Mouse (Mus musculus) thymus, adult 2 months (tissue): ENCODE measurements around the gene Tcerg1l. TPM values are rescaled to one million over a fixed set of nuclear protein-coding genes. Genes with fewer than 3 reads are reported as not detected.

Experiments
- DNase-seq: peaks from one replicate; pipeline ENCODE4 v3.0.0; 2021
- H3K27ac ChIP-seq: fragments of 200-500 bp; 2 replicates; pipeline ENCODE4 v1.5.1; 2012; ENCODE audit warnings: low read length, control low read depth; ENCODE audit not compliant: control insufficient read depth, insufficient read depth
- H3K27me3 ChIP-seq: fragments of 200-500 bp; 2 replicates; pipeline ENCODE4 v1.6.1; 2012; ENCODE audit warnings: mild to moderate bottlenecking, low read length, moderate library complexity, mixed read lengths; ENCODE audit not compliant: control insufficient read depth, insufficient read depth
- H3K36me3 ChIP-seq: fragments of 200-500 bp; 2 replicates; pipeline ENCODE4 v1.6.1; 2012; ENCODE audit warnings: mild to moderate bottlenecking, low read length, moderate library complexity; ENCODE audit not compliant: control insufficient read depth, insufficient read depth
- H3K4me1 ChIP-seq: fragments of 200-500 bp; replicated peaks from 2 replicates; pipeline ENCODE4 v1.6.1; 2012; ENCODE audit warnings: low read length; ENCODE audit not compliant: control insufficient read depth, insufficient read depth
- H3K4me3 ChIP-seq: fragments of 200-500 bp; 2 replicates; pipeline ENCODE4 v1.5.1; 2012; ENCODE audit warnings: mild to moderate bottlenecking, low read length, control low read depth, moderate library complexity; ENCODE audit not compliant: control insufficient read depth, insufficient read depth
- CTCF ChIP-seq: fragments of 200-500 bp; IDR thresholded peaks from 2 replicates; pipeline ENCODE4 v1.5.1; 2012; ENCODE audit warnings: mild to moderate bottlenecking, control low read depth, low read length, moderate library complexity, borderline replicate concordance; ENCODE audit not compliant: control insufficient read depth, poor library complexity, insufficient read depth; ENCODE audit errors: extremely low read depth
- POLR2A ChIP-seq: fragments of 200-500 bp; IDR thresholded peaks from 2 replicates; pipeline ENCODE4 v1.6.1; 2012; ENCODE audit warnings: mild to moderate bottlenecking, low read length, control low read depth, moderate library complexity; ENCODE audit not compliant: control insufficient read depth, poor library complexity, insufficient read depth; ENCODE audit errors: extremely low read depth
- WGBS: fragments of 180-500 bp; shearing (Covaris S2); methylation state at CpG from one replicate; pipeline ENCODE4 v1.1.7; 2018; 5-methylcytosine and 5-hydroxymethylcytosine counted together
- polyA plus RNA-seq: library from polyadenylated mRNA; depleted of rRNA; stranded (reverse); fragments of >200 nt; gene quantifications from 2 replicates; pipeline ENCODE4 v1.2.3, GENCODE M21; 2012

Tcerg1l gene
- polyA plus RNA-seq, 1 experiment, result 0.85 TPM

GRCm38 (mm10) chr7:138367570-138367969, 30.0 kb downstream of the Tcerg1l start:
- H3K4me3 ChIP-seq, result no peak overlapping the region
- 87% methylated on average over 7 of the region's 7 CpGs for WGBS
- H3K4me1 ChIP-seq, result no peaks in the 10 kb centered on the region
- H3K27me3 ChIP-seq, result no peaks in the 10 kb centered on the region
- no peak for TF ChIP-seq POLR2A
- TF ChIP-seq CTCF, result no peak
- H3K27ac ChIP-seq, result no peak overlapping the region
- no peaks in the 10 kb centered on the region for H3K36me3 ChIP-seq
- DNase-seq, result no peak

DNA sequence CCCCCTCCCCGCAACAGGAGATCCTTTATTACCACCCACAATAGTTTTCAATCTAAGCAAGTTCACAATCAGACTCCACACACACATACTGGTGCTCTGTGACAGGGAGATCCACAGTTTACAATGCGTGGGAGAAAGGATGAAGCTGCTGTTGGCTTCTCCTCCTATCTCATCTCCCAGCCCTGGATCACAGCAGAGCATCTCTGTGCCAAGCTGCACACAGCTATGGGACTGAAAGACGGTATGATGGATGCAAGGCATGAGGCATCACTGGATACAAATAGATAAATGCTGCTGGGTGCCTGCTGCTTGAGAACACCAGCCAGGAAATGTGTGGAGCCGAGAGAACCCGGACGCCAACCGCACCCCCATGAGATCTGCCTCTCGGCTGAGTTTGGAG, 32.0 kb downstream of the Tcerg1l start:
- H3K36me3 ChIP-seq, result no peaks in the 10 kb centered on the region

GRCm38 (mm10) chr7:138357475-138357874, 40.1 kb downstream of the Tcerg1l start:
- Histone ChIP-seq H3K27ac (no peak overlapping the region), H3K27me3 (no peaks in the 10 kb centered on the region), H3K4me3 (no peak overlapping the region), H3K36me3 (no peaks in the 10 kb centered on the region), H3K4me1 (no peaks in the 10 kb centered on the region)
- WGBS, result 81% methylated on average over 8 of the region's 8 CpGs
- TF ChIP-seq POLR2A (no peak), CTCF (no peak)
- no peak for DNase-seq

More for the DNA sequence above, 32.0 kb downstream of the Tcerg1l start:
- WGBS, result 52% methylated on average over 8 of the region's 8 CpGs
- no peak overlapping the region for H3K4me3 ChIP-seq
- DNase-seq, result no peak
- TF ChIP-seq POLR2A (no peak), CTCF (no peak)
- H3K27ac ChIP-seq, result no peak overlapping the region
- no peaks in the 10 kb centered on the region for H3K27me3 ChIP-seq
- H3K4me1 ChIP-seq, result no peaks in the 10 kb centered on the region

DNA sequence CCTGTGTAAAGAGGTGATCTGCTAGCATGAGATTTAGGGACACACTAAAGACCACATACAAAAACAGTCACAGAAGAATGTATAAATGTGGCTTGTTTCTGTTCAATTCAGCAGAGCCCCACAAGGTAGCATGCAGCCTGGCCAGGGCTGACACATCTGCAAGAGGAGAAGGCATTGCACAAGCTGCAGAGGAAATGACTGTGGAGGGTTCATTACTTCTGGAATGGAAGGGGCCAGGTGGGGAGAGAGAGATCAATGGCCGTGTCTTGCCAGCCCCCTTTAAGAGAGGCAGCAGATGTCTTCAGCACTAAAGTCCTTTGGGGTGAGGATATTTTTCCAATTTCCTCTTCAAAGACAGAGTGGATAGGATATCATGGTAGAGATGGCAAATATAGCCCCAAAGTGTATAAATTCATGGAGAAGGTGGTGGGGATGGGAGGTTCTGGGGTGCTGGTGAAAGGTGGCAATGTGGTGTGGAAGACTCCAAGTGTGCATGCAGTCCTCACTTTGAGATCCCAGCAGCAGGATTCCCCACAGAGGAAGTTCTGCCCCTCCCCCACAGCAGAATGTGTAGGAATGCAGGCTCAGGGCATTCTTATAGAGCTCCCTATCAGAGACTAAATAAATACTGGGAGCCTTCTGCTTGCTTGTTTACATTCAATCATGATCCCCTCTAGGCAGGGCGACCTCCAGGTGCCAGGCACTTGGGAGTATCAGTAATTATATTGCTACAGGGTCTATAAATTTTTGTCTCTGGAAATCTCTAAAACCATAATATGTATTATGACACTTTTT, 40.7 kb downstream of the Tcerg1l start:
- Histone ChIP-seq H3K4me3 (no peak overlapping the region), H3K27ac (no peak overlapping the region), H3K27me3 (no peaks in the 10 kb centered on the region), H3K36me3 (no peaks in the 10 kb centered on the region), H3K4me1 (no peaks in the 10 kb centered on the region)
- 31% methylated on average over 2 of the region's 2 CpGs for WGBS
- DNase-seq, result no peak
- TF ChIP-seq POLR2A, result no peak
- no peak for TF ChIP-seq CTCF

DNA sequence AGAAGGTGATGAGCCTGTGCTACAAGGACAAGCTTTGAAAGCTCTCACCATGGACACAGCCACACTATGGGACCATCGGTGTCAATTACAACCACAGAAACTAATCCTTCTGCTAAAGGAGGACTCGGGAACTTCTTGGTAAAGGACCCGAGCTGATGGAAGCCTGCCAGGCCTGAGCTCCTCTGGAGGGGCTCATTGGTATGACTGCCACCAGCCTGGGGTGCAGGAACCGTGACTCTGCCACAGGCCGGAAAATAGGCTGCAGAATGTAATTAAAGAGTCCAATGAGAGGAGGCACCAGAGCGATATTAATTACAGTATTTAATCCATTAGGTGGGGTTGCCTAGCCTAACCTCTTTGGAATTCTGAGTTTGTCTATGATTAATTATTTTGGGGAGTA, 52.1 kb downstream of the Tcerg1l start:
- no peak for DNase-seq
- H3K4me1 ChIP-seq, result no peaks in the 10 kb centered on the region
- no peaks in the 10 kb centered on the region for H3K36me3 ChIP-seq
- no peak overlapping the region for H3K27ac ChIP-seq
- TF ChIP-seq POLR2A (no peak), CTCF (no peak)
- H3K4me3 ChIP-seq, result no peak overlapping the region
- 84% methylated on average over 6 of the region's 6 CpGs for WGBS
- no peaks in the 10 kb centered on the region for H3K27me3 ChIP-seq

GRCm38 (mm10) chr7:138338451-138338850, 59.1 kb downstream of the Tcerg1l start:
- H3K36me3 ChIP-seq, result no peaks in the 10 kb centered on the region
- no peak for DNase-seq

More at GRCm38 (mm10) chr7:138338451-138338850, 59.1 kb downstream of the Tcerg1l start:
- H3K27ac ChIP-seq, result no peak overlapping the region
- no peak for TF ChIP-seq CTCF
- TF ChIP-seq POLR2A, result no peak
- H3K27me3 ChIP-seq, result no peaks in the 10 kb centered on the region
- no peak overlapping the region for H3K4me3 ChIP-seq
- no peaks in the 10 kb centered on the region for H3K4me1 ChIP-seq
- 78% methylated on average over 4 of the region's 4 CpGs for WGBS
